Mouse (Mus musculus) neural tube, embryonic 14.5 days (tissue): ENCODE results near the gene Zfp184. TPM values are rescaled to one million over a fixed set of nuclear protein-coding genes. Genes with fewer than 3 reads are reported as not detected.

Experiments used
- ATAC-seq: fragments of 200-750 bp; cut with Nextera tagmentation; 2 replicates; pipeline ENCODE4 v1.8.0; 2017; ENCODE audit warnings: low read depth, mild to moderate bottlenecking, moderate TSS enrichment, moderate library complexity
- H3K27ac ChIP-seq: fragments of 300-500 bp; sonication (generic); 2 replicates; pipeline ENCODE4 v1.5.1; 2014; ENCODE audit warnings: low read depth, mild to moderate bottlenecking, control low read depth, low read length, moderate library complexity, mixed read lengths
- H3K27me3 ChIP-seq: fragments of 300-500 bp; sonication (generic); 2 replicates; pipeline ENCODE4 v1.6.1; 2014; ENCODE audit warnings: low read length; ENCODE audit not compliant: control insufficient read depth, insufficient read depth
- H3K36me3 ChIP-seq: fragments of 300-500 bp; sonication (generic); 2 replicates; pipeline ENCODE4 v1.6.1; 2014; ENCODE audit warnings: low read length, mixed read lengths; ENCODE audit not compliant: control insufficient read depth, insufficient read depth
- H3K4me1 ChIP-seq: fragments of 300-500 bp; sonication (generic); 2 replicates; pipeline ENCODE4 v1.6.1; 2014; ENCODE audit warnings: low read length; ENCODE audit not compliant: control insufficient read depth, insufficient read depth
- H3K4me2 ChIP-seq: fragments of 300-500 bp; sonication (generic); 2 replicates; pipeline ENCODE4 v1.6.1; 2014; ENCODE audit warnings: mild to moderate bottlenecking, low read depth, low read length, control low read depth
- H3K4me3 ChIP-seq: fragments of 300-500 bp; sonication (generic); 2 replicates; pipeline ENCODE4 v1.5.1; 2014; ENCODE audit warnings: low read depth, low read length, control low read depth, mixed read lengths
- H3K9ac ChIP-seq: fragments of 300-500 bp; sonication (generic); replicated peaks from 2 replicates; pipeline ENCODE4 v1.6.1; 2014; ENCODE audit warnings: low read depth, mild to moderate bottlenecking, control low read depth, low read length, mixed read lengths
- H3K9me3 ChIP-seq: fragments of 300-500 bp; sonication (generic); 2 replicates; pipeline ENCODE4 v1.6.1; 2016; ENCODE audit warnings: low read length; ENCODE audit not compliant: control insufficient read depth
- WGBS: fragments of 180-500 bp; shearing (Covaris S2); extraction: QIAGEN DNeasy Blood & Tissue Kit; methylation state at CpG from one replicate; pipeline ENCODE4 v1.1.7; 2014; 5-methylcytosine and 5-hydroxymethylcytosine counted together
- polyA plus RNA-seq: library from polyadenylated mRNA; unstranded; fragments of >200 nt; fragmentation: Nextera tagmentation; extraction: Ambion mirVana; gene quantifications from 2 replicates; pipeline ENCODE4 v1.2.1, GENCODE M21; 2014

The Zfp184 gene
- polyA plus RNA-seq, 1 experiment from 2014 or later = 16.4 TPM

DNA sequence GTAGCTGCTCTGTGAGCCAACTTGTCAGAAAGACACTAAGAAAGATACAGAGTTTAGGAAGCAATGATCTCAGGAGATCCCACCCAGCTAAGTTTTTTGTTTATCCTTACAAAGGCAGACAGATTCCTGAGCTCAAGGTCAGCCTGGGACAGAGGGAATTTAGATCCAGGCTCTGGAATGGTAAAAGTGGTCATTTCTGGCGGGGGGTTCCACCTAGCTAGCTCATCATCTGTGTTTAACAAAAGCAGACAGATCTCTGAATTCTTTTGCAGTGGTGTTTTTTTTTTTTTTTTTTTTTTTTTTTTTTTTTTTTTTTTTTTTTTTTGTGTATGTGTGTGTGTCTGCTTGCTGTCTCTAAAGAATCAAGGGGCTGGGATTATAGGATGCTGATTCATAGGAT is 24.4 kb downstream of the Zfp184 start:
- WGBS = 48% methylated on average over 1 of the region's 1 CpGs
- Histone ChIP-seq H3K4me3 (no peak overlapping the region), H3K27me3 (no peaks in the 10 kb centered on the region), H3K4me1 (no peaks in the 10 kb centered on the region), H3K4me2 (no peak overlapping the region), H3K27ac (no peak overlapping the region), H3K9ac (no peak overlapping the region), H3K9me3 (no peaks in the 10 kb centered on the region), H3K36me3 (no peaks in the 10 kb centered on the region)
- no peak for ATAC-seq

DNA sequence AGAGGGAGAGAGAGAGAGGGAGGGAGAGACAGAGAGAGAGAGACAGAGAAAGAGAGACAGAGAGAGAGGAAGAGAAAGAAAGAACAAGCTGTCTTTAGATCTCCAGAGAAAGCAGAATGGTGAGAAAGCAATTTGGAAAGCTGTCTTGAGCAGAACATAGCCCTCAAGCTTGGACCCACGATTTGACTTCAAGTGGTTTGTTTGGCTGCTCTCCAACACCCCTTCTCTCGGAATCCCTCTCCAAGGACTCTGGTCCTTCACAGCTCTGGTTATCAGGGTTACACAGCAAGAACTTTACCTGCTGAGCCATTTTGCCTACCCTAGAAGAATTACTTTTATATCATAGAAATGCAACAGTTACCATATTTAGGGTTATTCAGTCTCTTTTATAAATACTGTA is 24.9 kb downstream of the Zfp184 start:
- Histone ChIP-seq H3K36me3 (no peaks in the 10 kb centered on the region), H3K4me3 (no peak overlapping the region), H3K4me1 (no peaks in the 10 kb centered on the region), H3K9me3 (no peaks in the 10 kb centered on the region), H3K4me2 (no peak overlapping the region), H3K27me3 (no peaks in the 10 kb centered on the region), H3K9ac (no peak overlapping the region), H3K27ac (no peak overlapping the region)
- no peak for ATAC-seq
- 54% methylated on average over 2 of the region's 2 CpGs for WGBS

DNA sequence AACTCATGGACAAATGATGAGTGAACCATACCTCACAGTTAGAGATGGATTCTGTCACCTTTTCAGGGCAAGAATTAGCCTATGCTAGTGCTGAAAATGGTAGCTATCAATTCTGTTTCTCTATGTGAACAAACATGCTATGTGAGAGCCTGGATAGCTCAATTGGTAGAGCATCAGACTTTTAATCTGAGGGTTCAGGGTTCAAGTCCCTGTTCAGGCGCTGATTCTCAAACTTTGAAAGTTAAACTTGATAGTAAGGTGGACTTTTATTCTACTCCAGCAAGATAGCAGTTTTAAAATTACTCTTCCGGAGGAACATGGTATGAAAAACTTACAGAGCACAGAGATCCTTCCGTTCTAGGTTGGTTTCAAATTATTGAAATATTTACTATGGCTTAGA is 26.7 kb downstream of the Zfp184 start:
- Histone ChIP-seq H3K4me3 (no peak overlapping the region), H3K4me1 (no peaks in the 10 kb centered on the region), H3K27ac (no peak overlapping the region), H3K36me3 (no peaks in the 10 kb centered on the region), H3K4me2 (no peak overlapping the region), H3K27me3 (no peaks in the 10 kb centered on the region), H3K9ac (no peak overlapping the region), H3K9me3 (no peaks in the 10 kb centered on the region)
- WGBS = 39% methylated on average over 3 of the region's 3 CpGs
- ATAC-seq = no peak

DNA sequence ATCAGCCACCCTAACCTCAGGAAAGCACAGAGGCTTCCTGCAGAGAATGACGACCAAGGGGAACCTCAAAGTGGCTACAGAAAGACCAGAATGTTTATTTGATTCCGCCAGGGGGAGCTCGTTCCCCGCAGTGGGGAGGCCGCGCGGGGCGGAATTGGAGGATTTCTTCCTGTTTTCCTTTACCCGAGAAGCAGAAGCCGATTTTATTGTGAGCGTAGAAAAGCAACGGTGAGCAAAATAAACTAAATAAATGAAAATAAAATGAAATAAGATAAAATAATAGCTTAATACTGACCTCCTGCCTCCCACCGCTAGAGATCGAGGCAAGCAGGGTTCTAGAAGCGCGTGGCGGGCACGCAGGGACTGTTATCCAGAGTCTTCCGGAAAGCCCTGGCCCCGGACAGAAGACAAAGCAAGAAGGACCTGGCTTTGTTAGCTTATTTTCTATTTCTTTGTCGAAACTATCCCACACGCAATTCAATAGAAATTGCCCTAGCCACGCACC is 29.4 kb downstream of the Zfp184 start:
- Histone ChIP-seq H3K4me1 (no peaks in the 10 kb centered on the region), H3K27ac (peak overlapping the region; percentile 84), H3K4me2 (peak overlapping the region; percentile 43), H3K4me3 (peak overlapping the region; percentile 63), H3K36me3 (no peaks in the 10 kb centered on the region), H3K27me3 (no peaks in the 10 kb centered on the region), H3K9me3 (no peaks in the 10 kb centered on the region), H3K9ac (peak overlapping the region; percentile 82)
- under 1% methylated on average over 23 of the region's 23 CpGs for WGBS
- peak; percentile 90 for ATAC-seq

DNA sequence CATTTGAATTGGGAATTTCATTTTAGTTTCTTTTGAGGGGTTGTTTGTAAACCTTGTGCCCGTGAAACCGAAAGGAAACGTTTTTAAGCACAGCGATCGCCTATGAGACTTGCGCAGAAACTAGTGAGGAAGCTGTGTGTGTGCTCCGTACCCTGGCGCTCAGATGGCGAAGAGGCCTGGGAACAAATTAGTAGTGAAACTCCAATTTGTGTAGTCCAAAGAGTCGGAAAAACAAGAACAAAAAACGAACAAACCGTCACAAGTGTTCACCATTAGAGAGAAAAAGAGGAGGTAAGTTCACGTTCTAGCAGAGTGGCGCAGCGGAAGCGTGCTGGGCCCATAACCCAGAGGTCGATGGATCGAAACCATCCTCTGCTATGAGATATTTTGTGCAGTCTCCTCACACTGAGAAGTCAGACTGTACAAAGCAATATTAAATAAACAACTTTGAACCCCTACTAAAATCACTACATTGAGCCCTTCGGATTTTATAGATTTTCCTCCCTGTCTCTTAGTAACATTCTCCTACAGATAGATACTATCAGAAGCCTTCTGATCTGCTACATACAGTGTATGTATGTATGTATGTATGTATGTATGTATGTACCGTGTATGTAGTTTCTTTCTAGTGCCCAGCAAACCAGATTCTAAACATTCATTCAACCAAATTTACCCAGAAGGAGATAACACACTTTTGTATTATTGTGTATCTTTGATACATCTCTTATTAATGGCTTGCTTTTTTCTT is 30.0 kb downstream of the Zfp184 start:
- H3K4me3 ChIP-seq = peak overlapping the region; percentile 63
- H3K9ac ChIP-seq = peak overlapping the region; percentile 82
- H3K4me1 ChIP-seq = no peaks in the 10 kb centered on the region
- WGBS = 5% methylated on average over 20 of the region's 20 CpGs
- no peaks in the 10 kb centered on the region for H3K27me3 ChIP-seq
- peak overlapping the region; percentile 84 for H3K27ac ChIP-seq
- no peaks in the 10 kb centered on the region for H3K9me3 ChIP-seq
- peak overlapping the region; percentile 43 for H3K4me2 ChIP-seq
- H3K36me3 ChIP-seq = no peaks in the 10 kb centered on the region
- peak; percentile 97 for ATAC-seq

DNA sequence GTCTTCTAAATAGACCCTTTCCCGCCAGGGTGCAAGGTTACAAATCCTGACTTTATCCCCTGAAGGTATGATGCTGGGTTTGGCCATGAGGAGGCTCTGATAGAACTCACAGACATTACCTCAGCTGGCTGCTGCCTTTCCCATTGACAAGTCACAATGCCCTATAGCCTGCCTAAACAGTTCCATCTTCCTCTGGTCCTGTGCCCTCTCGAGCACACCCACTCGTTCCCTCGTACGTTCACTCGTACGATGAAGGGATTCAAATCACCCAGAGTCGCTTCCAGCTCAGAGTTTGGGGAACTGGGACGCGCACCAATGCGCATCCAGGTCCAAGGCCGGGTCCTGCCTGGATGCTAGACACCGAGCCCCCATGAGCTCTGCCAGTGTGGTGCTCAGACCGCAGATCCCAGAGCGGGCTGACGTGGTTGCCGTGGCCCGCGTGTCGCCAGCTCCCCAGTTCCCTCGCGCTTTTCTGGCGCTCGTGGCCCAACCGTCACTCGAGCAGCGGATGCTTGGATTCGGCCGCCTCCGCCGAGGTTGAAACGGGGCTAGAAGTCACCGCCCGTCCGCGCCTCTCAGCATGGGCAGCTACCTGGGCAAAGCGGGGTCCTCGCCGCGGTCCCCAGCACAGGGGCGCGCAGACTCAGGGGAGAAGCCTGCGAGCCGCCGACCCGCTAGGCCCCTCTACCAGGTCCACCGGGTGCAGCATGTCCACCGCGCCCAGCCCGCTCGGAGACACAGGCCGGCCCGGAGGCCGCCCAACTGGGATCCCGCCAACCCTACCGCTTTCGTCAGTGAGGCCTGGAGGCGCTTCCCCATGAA is 36.3 kb downstream of the Zfp184 start, which contains the start of gene Pom121l2:
TSS of gene Pom121l2 (plus strand) at position 214 of the 822 bp plus-strand sequence.
- H3K4me1 ChIP-seq = peaks cover 3% of the 10 kb centered on the region; the same call in 1 of the 2 replicates
- no peaks in the 10 kb centered on the region for H3K9me3 ChIP-seq
- H3K36me3 ChIP-seq = no peaks in the 10 kb centered on the region
- peak within 1 kb of the TSS; percentile 95 for H3K4me2 ChIP-seq
- under 1% methylated on average over 58 of the region's 58 CpGs for WGBS
- no peak within 1 kb of the TSS for H3K27ac ChIP-seq
- H3K27me3 ChIP-seq = peaks cover 32% of the 10 kb centered on the region
- peak within 1 kb of the TSS; percentile 60 for H3K9ac ChIP-seq
- peak within 1 kb of the TSS; percentile 50 for H3K4me3 ChIP-seq
- peak; percentile 72; the same call in 1 of the 2 replicates for ATAC-seq

DNA sequence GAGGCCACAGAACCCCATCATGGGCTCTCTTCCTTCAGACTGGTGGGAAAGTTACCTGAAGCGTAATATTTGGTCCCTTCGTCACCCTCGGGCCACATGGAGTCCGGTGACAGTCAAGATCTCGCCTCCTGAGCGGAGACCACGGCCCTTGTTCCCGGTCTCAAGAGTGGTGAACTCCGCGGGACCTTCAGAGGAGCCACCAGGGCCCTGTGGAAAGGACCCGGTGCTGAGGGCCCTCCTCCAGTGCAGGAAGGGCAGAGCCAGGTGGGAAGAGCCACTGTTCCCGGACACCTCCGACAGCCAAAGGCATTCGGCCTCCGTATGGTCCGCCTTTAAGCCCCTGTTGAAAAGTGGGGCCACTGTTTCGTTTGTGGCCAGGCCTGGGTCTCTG is 36.9 kb downstream of the Zfp184 start:
- Histone ChIP-seq H3K27ac (no peak overlapping the region), H3K27me3 (peaks cover 35% of the 10 kb centered on the region), H3K9me3 (no peaks in the 10 kb centered on the region), H3K9ac (peak overlapping the region; percentile 60), H3K36me3 (no peaks in the 10 kb centered on the region), H3K4me2 (peak overlapping the region; percentile 95), H3K4me1 (peaks cover 3% of the 10 kb centered on the region; the same call in 1 of the 2 replicates), H3K4me3 (peak overlapping the region; percentile 50)
- WGBS = 5% methylated on average over 17 of the region's 17 CpGs
- ATAC-seq = no peak

DNA sequence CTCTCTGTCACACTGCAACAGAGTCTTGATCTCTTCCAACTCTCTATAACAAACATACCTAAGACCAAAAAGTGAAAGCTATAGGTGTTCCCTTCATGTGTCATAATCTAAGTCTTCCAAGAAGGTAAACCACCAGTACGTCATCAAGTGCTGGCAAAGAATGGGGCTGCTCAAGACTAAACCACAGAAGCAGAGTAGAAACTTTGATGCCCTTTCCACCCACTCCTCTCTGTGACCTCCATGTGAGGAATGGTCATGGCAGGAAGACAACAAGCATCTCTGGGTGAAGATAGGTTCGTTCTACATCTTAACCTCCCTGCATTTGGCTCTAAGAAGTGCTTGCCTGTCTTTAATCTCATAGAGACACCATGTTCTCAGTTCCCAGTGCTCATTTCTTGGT is 39.6 kb downstream of the Zfp184 start:
- Histone ChIP-seq H3K4me3 (no peak overlapping the region), H3K4me1 (peaks cover 3% of the 10 kb centered on the region; the same call in 1 of the 2 replicates), H3K9ac (no peak overlapping the region), H3K4me2 (no peak overlapping the region), H3K27me3 (peaks cover 35% of the 10 kb centered on the region), H3K9me3 (no peaks in the 10 kb centered on the region), H3K27ac (no peak overlapping the region), H3K36me3 (no peaks in the 10 kb centered on the region)
- no peak for ATAC-seq
- WGBS = 86% methylated on average over 2 of the region's 2 CpGs

DNA sequence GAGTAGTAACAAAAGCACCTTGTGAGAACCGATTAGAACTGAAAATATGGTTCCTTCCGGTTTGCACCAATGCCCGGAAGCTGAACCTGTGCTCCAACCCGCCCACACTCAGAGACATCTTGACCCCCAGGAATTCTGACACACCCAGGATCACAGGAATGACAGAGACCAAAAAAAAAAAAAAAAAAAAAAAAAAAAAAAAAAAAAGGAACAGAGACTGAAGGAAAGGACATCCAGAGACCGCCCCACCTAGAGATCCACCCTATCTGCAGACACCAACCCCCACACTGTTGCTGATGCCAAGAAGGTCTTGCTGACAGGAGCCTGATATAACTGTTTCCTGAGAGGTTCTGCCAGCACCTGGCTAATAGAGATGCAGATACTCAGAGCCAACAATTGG is 47.7 kb downstream of the Zfp184 start:
- peaks cover 33% of the 10 kb centered on the region for H3K27me3 ChIP-seq
- H3K4me2 ChIP-seq = no peak overlapping the region
- 86% methylated on average over 5 of the region's 5 CpGs for WGBS
- H3K4me1 ChIP-seq = no peaks in the 10 kb centered on the region
- no peaks in the 10 kb centered on the region for H3K9me3 ChIP-seq
- H3K36me3 ChIP-seq = no peaks in the 10 kb centered on the region
- no peak overlapping the region for H3K4me3 ChIP-seq
- no peak overlapping the region for H3K9ac ChIP-seq
- no peak overlapping the region for H3K27ac ChIP-seq
- ATAC-seq = no peak
